Mouse (Mus musculus): ENCODE results near the gene Daam2. TPM values are rescaled to one million over a fixed set of nuclear protein-coding genes. Genes with fewer than 3 reads are reported as not detected.

Daam2 gene
- not detected for polyA plus RNA-seq (2017; shearing (Covaris generic))

GRCm38 (mm10) chr17:49563830-49564470, at the start of gene Daam2:
TSS of gene Daam2 (minus strand) at chr17:49564343.

GRCm38 (mm10) chr17:49428239-49428688, 135.9 kb downstream of the Daam2 start, which contains the start of gene Mocs1:
TSS of gene Mocs1 (plus strand) at chr17:49428362.

Other genes with a start within 250 kb of the Daam2 start
- gene Mocs1, start 136.0 kb downstream of the Daam2 start, polyA plus RNA-seq (2017; shearing (Covaris generic)) = 10.9 TPM
- gene Kif6, start 50.8 kb upstream of the Daam2 start, polyA plus RNA-seq (2017; shearing (Covaris generic)) = not detected

Measured in naive thymus-derived CD4-positive, alpha-beta T cell, adult 5 months (primary cell).